ENCODE assay signal across 23 mouse cellular contexts in genomic region chr15:57331326-57331725, GRCm38 (mm10).
"Had no signal": no experiment of that assay in that cellular context is flagged by ENCODE, and none has a peak within 500 bp of the region (broad histone marks: within the 10 kb centered on the region; RNA-seq: fewer than 3 reads in every experiment).

No protein-coding gene starts in this region.

- H3K36me3 ChIP-seq: lung, embryonic 15.5 days; neural tube, embryonic 13.5 days; neural tube, embryonic 15.5 days; stomach, embryonic 15.5 days had no signal

- H3K27ac ChIP-seq: lung, embryonic 15.5 days; macrophage; neural tube, embryonic 13.5 days; neural tube, embryonic 15.5 days; stomach, embryonic 15.5 days; stomach, postnatal 0 days had no signal

- H3K4me3 ChIP-seq: lung, embryonic 15.5 days; myocyte; neural tube, embryonic 13.5 days; neural tube, embryonic 15.5 days; stomach, embryonic 15.5 days had no signal

- H3K9ac ChIP-seq: liver, postnatal 0 days; lung, embryonic 15.5 days; neural tube, embryonic 13.5 days; neural tube, embryonic 15.5 days; stomach, embryonic 15.5 days had no signal

- H3K4me2 ChIP-seq: lung, embryonic 15.5 days; midbrain, embryonic 11.5 days; neural tube, embryonic 13.5 days; neural tube, embryonic 15.5 days; stomach, embryonic 15.5 days had no signal

- ATAC-seq: liver, postnatal 0 days; lung, postnatal 0 days; midbrain, embryonic 16.5 days had no signal

- H3K27me3 ChIP-seq: lung, embryonic 15.5 days; megakaryocyte, embryonic 14.5 days; neural tube, embryonic 13.5 days; neural tube, embryonic 15.5 days; stomach, embryonic 15.5 days had no signal

- DNase-seq: liver, postnatal 0 days; lung, adult 2 months; lung, postnatal 14 days; lung, postnatal 36 days; midbrain, embryonic 14.5 days; retina, postnatal 1 day; right cerebral cortex, adult 18-20 months; right cerebral cortex, postnatal 25 days; right cerebral cortex, postnatal 4 days; thymus, adult 2 months; thymus, postnatal 25 days; thymus, postnatal 4 days had no signal

- H3K4me1 ChIP-seq: lung, embryonic 15.5 days; megakaryocyte, embryonic 14.5 days; neural tube, embryonic 13.5 days; neural tube, embryonic 15.5 days; stomach, embryonic 15.5 days had no signal

- H3K9me3 ChIP-seq: lung, embryonic 15.5 days; megakaryocyte, embryonic 14.5 days; neural tube, embryonic 13.5 days; neural tube, embryonic 15.5 days; stomach, embryonic 15.5 days had no signal
